Mouse (Mus musculus) forebrain, embryonic 15.5 days (tissue): ENCODE data around the gene Rhbdd2. TPM values are rescaled to one million over a fixed set of nuclear protein-coding genes. Genes with fewer than 3 reads are reported as not detected.
"Not testable (repeated sequence)": the region's sequence is repeated elsewhere in the genome, so short reads cannot be mapped to it uniquely, and the experiment has no call there.

ENCODE experiments used
- ATAC-seq: fragments of 200-750 bp; cut with Nextera tagmentation; replicated peaks from 2 replicates; pipeline ENCODE4 v1.8.0; 2017; ENCODE audit warnings: mild to moderate bottlenecking, moderate TSS enrichment, moderate library complexity
- H3K27ac ChIP-seq: fragments of 300-500 bp; sonication (generic); replicated peaks from 2 replicates; pipeline ENCODE4 v1.5.1; 2015; ENCODE audit warnings: mild to moderate bottlenecking, inconsistent platforms
- H3K27me3 ChIP-seq: fragments of 300-500 bp; sonication (generic); 2 replicates; pipeline ENCODE4 v1.6.1; 2015; ENCODE audit warnings: inconsistent platforms
- H3K36me3 ChIP-seq: fragments of 300-500 bp; sonication (generic); 2 replicates; pipeline ENCODE4 v1.6.1; 2015; ENCODE audit warnings: mild to moderate bottlenecking, inconsistent platforms
- H3K4me1 ChIP-seq: fragments of 300-500 bp; sonication (generic); 2 replicates; pipeline ENCODE4 v1.6.1; 2015; ENCODE audit warnings: inconsistent platforms
- H3K4me2 ChIP-seq: fragments of 300-500 bp; sonication (generic); replicated peaks from 2 replicates; pipeline ENCODE4 v1.6.1; 2015; ENCODE audit warnings: mild to moderate bottlenecking, inconsistent platforms
- H3K4me3 ChIP-seq: fragments of 300-500 bp; sonication (generic); 2 replicates; pipeline ENCODE4 v1.5.1; 2015; ENCODE audit warnings: mild to moderate bottlenecking, inconsistent platforms
- H3K9ac ChIP-seq: fragments of 300-500 bp; sonication (generic); replicated peaks from 2 replicates; pipeline ENCODE4 v1.6.1; 2015; ENCODE audit warnings: mild to moderate bottlenecking, inconsistent platforms
- H3K9me3 ChIP-seq: fragments of 300-500 bp; sonication (generic); 2 replicates; pipeline ENCODE4 v1.6.1; 2016; ENCODE audit warnings: inconsistent platforms
- WGBS: fragments of 180-500 bp; shearing (Covaris S2); methylation state at CpG from one replicate; pipeline ENCODE4 v1.1.7; 2015; ENCODE audit warnings: mixed read lengths; 5-methylcytosine and 5-hydroxymethylcytosine counted together
- polyA plus RNA-seq: library from polyadenylated mRNA; unstranded; fragments of >200 nt; fragmentation: Nextera tagmentation; extraction: Ambion mirVana; gene quantifications from 2 replicates; pipeline ENCODE4 v1.2.1, GENCODE M21; 2015

Gene Rhbdd2
- 61.0 and 61.5 TPM in 2 replicates for polyA plus RNA-seq

DNA sequence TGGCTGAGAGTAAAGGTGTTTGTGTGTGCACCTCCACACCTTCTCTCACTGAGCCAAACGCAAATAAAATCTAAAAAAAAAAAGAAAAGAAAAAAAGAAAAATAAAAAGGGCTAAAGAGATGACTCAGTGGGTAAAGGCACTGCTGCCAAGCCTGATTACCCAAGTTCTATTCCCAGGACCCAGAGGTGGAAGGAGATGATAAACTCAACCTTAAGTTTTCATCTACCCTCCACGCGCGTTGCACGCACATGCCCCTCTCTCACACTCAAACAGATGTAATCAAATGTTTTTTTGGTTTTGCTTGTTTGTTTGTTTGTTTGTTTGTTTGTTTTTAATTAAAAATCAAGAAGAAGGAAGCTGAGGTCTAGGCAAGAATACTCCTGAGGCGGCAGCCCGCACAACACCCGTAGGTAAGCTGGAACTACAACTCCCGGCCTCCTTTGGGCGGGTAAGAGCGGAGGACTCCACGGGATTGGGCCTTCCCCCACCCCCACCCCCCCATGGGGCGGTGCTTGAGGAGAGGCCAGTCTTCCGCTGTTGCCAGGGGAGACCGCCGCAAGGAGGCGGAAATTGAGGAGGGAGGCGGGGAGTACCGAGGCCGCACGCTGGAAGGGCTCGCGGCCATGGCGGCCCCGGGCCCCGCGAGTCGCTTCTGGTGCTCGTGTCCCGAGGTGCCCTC lies at the start of gene Rhbdd2:
TSS of gene Rhbdd2 (plus strand) at position 502 of the 680 bp plus-strand sequence.
- Histone ChIP-seq H3K27me3 (no peaks in the 10 kb centered on the region), H3K9me3 (no peaks in the 10 kb centered on the region), H3K4me2 (peak within 1 kb of the TSS; percentile 53), H3K9ac (peak within 1 kb of the TSS; percentile 91), H3K36me3 (peaks cover 22% of the 10 kb centered on the region), H3K27ac (peak within 1 kb of the TSS; percentile 90), H3K4me1 (peaks cover 12% of the 10 kb centered on the region), H3K4me3 (peak within 1 kb of the TSS; percentile 84)
- peak; percentile 99 for ATAC-seq
- 11% methylated on average over 30 of the region's 30 CpGs for WGBS

DNA sequence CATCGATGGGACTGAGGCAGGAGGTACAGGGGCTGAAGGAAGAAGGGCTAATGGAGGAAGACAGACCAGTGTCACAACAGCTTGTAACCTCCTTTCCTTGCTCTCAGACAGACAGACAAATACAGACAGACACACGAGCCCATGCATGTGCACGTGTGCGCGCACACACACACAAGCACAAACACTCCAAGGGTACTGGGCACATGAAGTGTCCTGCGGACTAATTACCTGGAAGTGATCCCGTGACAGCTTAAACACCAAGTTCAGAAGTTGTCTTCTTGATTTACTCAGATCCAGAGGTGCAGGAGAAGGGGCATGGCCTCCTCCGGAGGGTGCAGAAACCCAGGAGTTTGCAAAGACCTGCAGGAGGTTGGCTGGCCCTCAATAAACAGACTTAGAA lies 46.7 kb upstream of the Rhbdd2 start:
- ATAC-seq = no peak
- Histone ChIP-seq H3K4me3 (no peak overlapping the region), H3K4me2 (no peak overlapping the region), H3K4me1 (no peaks in the 10 kb centered on the region), H3K27ac (no peak overlapping the region), H3K36me3 (no peaks in the 10 kb centered on the region), H3K9me3 (no peaks in the 10 kb centered on the region), H3K27me3 (no peaks in the 10 kb centered on the region), H3K9ac (no peak overlapping the region)
- WGBS = 90% methylated on average over 8 of the region's 8 CpGs

DNA sequence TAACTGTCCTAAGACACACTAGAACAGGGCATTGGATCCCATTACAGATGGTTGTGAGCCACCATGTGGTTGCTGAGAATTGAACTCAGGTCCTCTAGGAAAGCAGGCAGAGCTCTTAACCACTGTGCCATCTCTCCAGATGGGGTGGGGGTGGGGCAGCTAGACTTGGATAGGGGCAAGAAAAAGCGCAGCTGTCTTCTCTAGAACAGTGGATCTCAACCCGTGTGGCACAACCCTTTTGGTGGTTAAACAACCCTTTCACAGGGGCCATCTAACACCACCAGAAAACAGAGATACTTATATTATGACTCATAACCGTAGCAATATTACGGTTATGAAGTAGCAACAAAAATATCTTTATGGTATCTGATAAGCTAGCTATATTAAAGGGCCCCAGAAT lies 44.7 kb upstream of the Rhbdd2 start:
- H3K4me2 ChIP-seq = no peak overlapping the region
- WGBS = 86% methylated on average over 4 of the region's 4 CpGs
- ATAC-seq = no peak
- H3K27ac ChIP-seq = no peak overlapping the region
- no peak overlapping the region for H3K9ac ChIP-seq
- no peaks in the 10 kb centered on the region for H3K4me1 ChIP-seq
- H3K4me3 ChIP-seq = no peak overlapping the region
- no peaks in the 10 kb centered on the region for H3K27me3 ChIP-seq
- no peaks in the 10 kb centered on the region for H3K36me3 ChIP-seq
- H3K9me3 ChIP-seq = no peaks in the 10 kb centered on the region

DNA sequence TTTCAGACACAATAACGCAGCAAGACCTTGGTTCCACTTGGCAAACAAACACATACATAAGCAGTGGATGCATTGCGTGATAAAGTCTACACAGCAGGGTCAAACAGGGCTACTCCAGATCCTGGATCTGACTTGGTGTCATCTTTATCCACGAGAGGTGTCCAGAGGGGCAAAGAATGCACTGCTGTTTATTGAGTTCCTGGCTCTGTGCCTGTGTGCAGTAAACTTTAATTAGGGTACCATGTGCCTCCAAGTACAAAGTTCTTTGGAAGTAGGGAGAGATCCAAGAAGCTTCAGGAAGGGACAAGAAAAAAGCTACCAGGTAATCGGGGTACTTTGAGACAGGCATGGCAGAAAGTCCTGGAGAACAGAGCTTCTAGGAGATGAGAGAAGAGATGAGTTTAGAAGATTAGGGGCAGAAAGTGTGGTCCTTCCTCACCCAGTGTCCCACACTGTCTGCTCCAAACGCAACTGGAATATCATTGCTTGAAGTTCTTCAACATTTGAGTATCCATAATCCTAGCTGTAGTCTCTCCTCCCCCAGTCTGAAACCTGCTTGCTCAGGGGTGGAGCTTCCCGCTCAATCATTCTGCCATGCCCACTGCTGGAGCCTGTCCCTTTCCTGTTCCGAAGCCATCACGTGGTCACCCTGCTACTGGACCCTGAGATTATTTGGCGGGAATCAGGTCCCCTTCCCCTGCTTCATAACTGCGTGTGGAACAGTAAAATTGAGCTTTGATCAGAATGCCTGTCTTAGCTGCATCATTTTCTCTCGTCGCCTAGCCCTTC lies 42.2 kb upstream of the Rhbdd2 start:
- H3K9me3 ChIP-seq = no peaks in the 10 kb centered on the region
- 84% methylated on average over 12 of the region's 12 CpGs for WGBS
- no peak for ATAC-seq
- no peaks in the 10 kb centered on the region for H3K4me1 ChIP-seq
- H3K4me2 ChIP-seq = no peak overlapping the region
- no peak overlapping the region for H3K9ac ChIP-seq
- no peaks in the 10 kb centered on the region for H3K27me3 ChIP-seq
- H3K4me3 ChIP-seq = no peak overlapping the region
- H3K27ac ChIP-seq = no peak overlapping the region
- no peaks in the 10 kb centered on the region for H3K36me3 ChIP-seq

DNA sequence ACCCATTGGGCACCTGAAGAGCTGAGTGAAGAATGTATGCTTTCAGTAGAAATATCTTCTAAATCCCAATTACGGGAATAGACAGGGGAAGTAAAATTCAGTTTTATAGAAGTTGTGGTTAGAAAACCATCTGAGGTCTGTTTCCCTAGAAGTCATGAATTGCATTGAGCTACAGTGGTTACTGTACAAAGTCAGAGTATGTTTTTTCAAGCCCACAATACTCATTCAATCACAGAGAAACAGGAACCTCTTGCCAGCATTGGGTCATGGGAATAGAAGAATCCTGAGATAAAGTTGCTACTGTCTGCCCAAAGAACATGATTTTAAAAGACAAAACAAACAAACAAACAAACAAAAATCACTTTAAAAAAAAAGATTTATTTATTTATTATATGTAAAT lies 27.8 kb upstream of the Rhbdd2 start:
- H3K27ac ChIP-seq, H3K27me3 ChIP-seq, H3K9ac ChIP-seq, H3K4me2 ChIP-seq, H3K4me3 ChIP-seq, H3K9me3 ChIP-seq, H3K4me1 ChIP-seq, H3K36me3 ChIP-seq, ATAC-seq: not testable (repeated sequence)
- no CpG with 5 or more reads among the region's 1 CpGs for WGBS

DNA sequence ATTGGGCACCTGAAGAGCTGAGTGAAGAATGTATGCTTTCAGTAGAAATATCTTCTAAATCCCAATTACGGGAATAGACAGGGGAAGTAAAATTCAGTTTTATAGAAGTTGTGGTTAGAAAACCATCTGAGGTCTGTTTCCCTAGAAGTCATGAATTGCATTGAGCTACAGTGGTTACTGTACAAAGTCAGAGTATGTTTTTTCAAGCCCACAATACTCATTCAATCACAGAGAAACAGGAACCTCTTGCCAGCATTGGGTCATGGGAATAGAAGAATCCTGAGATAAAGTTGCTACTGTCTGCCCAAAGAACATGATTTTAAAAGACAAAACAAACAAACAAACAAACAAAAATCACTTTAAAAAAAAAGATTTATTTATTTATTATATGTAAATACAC lies 25.7 kb upstream of the Rhbdd2 start:
- H3K9me3 ChIP-seq, H3K4me2 ChIP-seq, H3K4me1 ChIP-seq, H3K4me3 ChIP-seq, H3K9ac ChIP-seq, H3K27ac ChIP-seq, ATAC-seq, H3K36me3 ChIP-seq, H3K27me3 ChIP-seq: not testable (repeated sequence)
- WGBS = no CpG with 5 or more reads among the region's 1 CpGs

DNA sequence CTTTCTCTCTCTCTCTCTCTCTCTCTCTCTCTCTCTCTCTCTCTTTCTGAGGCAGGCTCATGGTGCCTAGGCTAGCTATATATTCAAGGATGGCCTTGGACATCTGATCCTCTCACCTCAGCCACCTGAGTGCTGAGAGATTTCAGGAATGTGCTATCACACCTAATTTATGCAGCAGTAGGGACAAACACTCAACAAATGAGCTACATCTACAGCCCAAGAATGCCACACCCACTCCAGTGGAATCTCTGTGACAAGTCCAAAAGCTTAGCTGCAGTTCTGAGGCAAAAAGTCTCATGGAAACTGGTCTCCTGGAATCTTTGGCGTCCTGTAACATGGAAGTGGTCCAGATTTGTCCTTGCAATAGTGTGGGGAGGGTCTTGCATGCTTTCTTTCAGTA lies 24.8 kb upstream of the Rhbdd2 start:
- 51% methylated on average over 1 of the region's 1 CpGs for WGBS
- no peak overlapping the region for H3K27ac ChIP-seq
- no peaks in the 10 kb centered on the region for H3K4me1 ChIP-seq
- H3K27me3 ChIP-seq = no peaks in the 10 kb centered on the region
- no peak for ATAC-seq
- H3K9me3 ChIP-seq = peaks cover 5% of the 10 kb centered on the region; the same call in 1 of the 2 replicates
- H3K9ac ChIP-seq = no peak overlapping the region
- H3K4me2 ChIP-seq = no peak overlapping the region
- no peak overlapping the region for H3K4me3 ChIP-seq
- no peaks in the 10 kb centered on the region for H3K36me3 ChIP-seq

DNA sequence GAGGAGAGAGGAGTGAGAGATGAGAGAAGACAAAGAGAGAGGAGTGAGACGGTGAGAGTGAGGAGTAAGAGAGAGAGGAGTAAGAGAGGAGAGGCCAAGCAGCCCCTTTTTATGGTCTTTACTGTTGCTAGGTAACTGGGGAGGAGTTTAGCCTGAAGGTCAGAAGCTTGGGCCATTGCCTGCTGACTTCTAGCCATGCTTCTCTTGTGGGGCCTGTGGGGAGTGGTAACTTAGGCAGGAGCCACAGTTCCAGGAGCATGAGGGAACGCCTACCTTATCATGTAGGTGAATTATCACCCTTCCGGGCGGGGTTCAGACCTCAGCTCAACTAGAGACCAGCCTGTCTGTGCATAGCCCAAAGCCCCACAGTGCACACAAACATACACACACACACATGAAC lies 22.6 kb upstream of the Rhbdd2 start:
- Histone ChIP-seq H3K36me3 (no peaks in the 10 kb centered on the region), H3K4me1 (no peaks in the 10 kb centered on the region), H3K9ac (no peak overlapping the region), H3K4me3 (no peak overlapping the region), H3K4me2 (no peak overlapping the region), H3K9me3 (no peaks in the 10 kb centered on the region), H3K27ac (no peak overlapping the region), H3K27me3 (no peaks in the 10 kb centered on the region)
- no peak for ATAC-seq
- WGBS = 78% methylated on average over 4 of the region's 4 CpGs

DNA sequence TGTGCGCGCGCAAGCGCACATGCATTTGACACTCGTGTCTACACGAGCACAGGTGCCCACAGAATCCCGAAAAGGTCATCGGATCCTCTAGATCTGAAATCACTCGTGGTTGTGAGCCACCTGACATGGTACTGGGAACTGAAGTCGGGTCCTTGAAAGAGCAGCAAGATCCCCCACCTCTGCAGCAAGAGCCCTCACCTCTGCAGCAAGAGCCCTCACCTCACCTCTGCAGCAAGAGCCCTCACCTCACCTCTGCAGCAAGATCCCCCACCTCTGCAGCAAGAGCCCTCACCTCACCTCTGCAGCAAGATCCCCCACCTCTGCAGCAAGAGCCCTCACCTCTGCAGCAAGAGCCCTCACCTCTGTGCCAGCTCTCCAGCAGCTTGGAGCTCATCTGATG lies 12.7 kb upstream of the Rhbdd2 start:
- not testable (repeated sequence) for H3K36me3 ChIP-seq, ATAC-seq, H3K27ac ChIP-seq, H3K4me2 ChIP-seq, H3K9ac ChIP-seq, H3K9me3 ChIP-seq, H3K27me3 ChIP-seq, H3K4me3 ChIP-seq, H3K4me1 ChIP-seq
- 89% methylated on average over 10 of the region's 10 CpGs for WGBS

DNA sequence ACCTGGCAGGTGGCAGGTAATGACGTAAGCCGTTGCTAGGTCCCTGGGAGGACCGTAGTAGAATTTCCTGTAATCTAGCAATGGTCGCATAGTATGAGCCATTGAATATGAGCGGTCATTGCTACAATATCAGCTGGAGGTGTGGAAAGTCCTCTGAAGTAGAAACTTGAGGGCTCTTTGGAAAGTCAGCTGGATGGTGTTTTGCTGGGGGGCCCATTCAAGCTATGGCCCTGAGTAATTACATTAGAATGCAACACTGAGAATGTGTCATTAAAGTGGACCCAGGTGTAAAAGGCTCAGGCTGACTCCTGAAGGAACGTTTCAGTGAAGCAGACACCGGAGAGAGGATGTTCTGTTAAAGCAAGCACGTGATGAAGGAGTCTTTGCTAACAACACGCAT lies 11.9 kb upstream of the Rhbdd2 start:
- WGBS = 91% methylated on average over 9 of the region's 9 CpGs
- Histone ChIP-seq H3K9ac (no peak overlapping the region), H3K4me2 (no peak overlapping the region), H3K27ac (no peak overlapping the region), H3K4me1 (no peaks in the 10 kb centered on the region), H3K9me3 (no peaks in the 10 kb centered on the region), H3K27me3 (no peaks in the 10 kb centered on the region), H3K36me3 (no peaks in the 10 kb centered on the region), H3K4me3 (no peak overlapping the region)
- no peak for ATAC-seq

DNA sequence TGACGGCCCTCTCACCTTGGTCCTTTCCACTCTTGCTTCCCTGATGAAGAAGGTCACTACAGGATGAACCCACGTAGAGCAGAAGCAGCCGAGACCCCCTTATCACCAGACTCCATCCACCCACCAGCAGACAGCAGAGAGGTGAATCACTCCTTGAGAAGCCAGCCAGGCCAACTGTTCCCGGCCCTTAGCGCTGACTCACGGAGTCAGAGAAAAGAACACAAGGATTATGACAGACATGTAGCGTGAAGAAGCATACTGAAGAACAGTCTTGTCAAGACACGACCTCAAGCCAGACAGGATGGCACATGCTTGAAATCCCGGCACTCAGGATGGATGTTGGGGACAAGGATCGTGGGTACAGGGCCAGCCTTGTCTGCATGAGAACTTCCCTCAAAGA lies 10.7 kb upstream of the Rhbdd2 start:
- Histone ChIP-seq H3K4me1 (no peaks in the 10 kb centered on the region), H3K4me2 (no peak overlapping the region), H3K27ac (no peak overlapping the region), H3K36me3 (no peaks in the 10 kb centered on the region), H3K4me3 (no peak overlapping the region), H3K9me3 (no peaks in the 10 kb centered on the region), H3K9ac (no peak overlapping the region), H3K27me3 (no peaks in the 10 kb centered on the region)
- ATAC-seq = no peak
- 89% methylated on average over 10 of the region's 10 CpGs for WGBS

DNA sequence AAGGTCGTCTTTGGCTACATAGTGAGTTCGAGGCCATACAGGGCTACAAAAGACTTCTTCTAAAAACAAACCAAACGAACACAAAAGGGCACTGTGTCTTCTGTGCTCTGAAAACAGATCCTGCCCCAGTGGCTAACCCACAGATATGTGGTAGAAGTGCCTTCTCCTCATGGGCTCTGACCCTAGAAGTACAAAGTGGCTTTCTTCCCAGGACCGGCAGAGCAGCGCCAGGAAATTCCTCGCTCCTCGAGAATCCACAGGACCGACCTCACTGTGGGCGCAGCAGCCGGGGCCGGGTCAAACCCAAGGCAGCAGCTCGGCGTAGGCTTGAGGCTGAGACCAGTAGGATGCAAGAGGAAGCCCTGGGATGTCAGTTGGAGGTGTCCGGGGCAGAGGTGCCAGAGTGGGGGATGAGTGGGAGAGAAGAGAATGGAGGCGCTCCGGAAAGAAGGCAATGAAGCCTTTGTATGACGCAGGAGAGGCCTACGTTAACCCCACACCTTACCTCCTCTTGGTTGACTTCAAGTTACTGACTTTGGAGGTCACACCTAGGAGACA lies 9.3 kb upstream of the Rhbdd2 start:
- WGBS = 88% methylated on average over 18 of the region's 18 CpGs
- Histone ChIP-seq H3K9me3 (no peaks in the 10 kb centered on the region), H3K27me3 (no peaks in the 10 kb centered on the region), H3K27ac (no peak overlapping the region), H3K4me3 (no peak overlapping the region), H3K4me1 (no peaks in the 10 kb centered on the region), H3K9ac (no peak overlapping the region), H3K36me3 (no peaks in the 10 kb centered on the region), H3K4me2 (no peak overlapping the region)
- no peak for ATAC-seq
